Mouse (Mus musculus) ES-Bruce4 (cell line): ENCODE measurements at regions not wholly inside any gene's neighbourhood (a gene's known extent, or its start where the extent isn't known, plus 50 kb on each side); places are given as distances from the start of the nearest gene placed in this dataset.

Experiments used
- CTCF ChIP-seq: IDR thresholded peaks from one replicate; pipeline ENCODE4 v1.8.1; 2011; ENCODE audit warnings: low read depth, low read length
- POLR2A ChIP-seq: IDR thresholded peaks from one replicate; pipeline ENCODE4 v1.8.1; 2011; ENCODE audit warnings: low read length; ENCODE audit not compliant: insufficient read depth

DNA sequence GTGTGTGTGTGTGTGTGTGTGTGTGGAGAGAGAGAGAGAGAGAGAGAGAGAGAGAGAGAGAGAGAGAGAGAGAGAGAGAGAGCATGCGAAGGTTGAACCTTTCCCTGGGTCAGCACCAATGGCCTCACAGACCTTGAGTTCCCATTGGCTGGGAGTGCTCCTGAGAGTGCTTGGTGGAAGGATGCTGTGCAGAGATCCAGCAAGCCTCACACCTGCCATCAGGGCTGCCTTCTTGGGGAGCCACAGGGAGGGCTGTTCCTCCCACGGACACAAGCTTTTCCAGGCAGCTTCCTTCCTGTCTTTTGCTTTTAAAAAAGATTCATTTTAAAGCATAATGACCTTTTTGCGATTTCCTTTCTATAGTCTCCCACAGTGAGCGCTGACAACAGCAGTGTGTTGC is 127.1 kb upstream of the Eef2kmt start:
- TF ChIP-seq POLR2A (no peak), CTCF (no peak)
